Mouse (Mus musculus) kidney, adult 2 months (tissue): ENCODE data around the gene Ptpn21.

ENCODE experiments used
- CTCF ChIP-seq: fragments of 200-500 bp; conservative IDR thresholded peaks from 2 replicates; pipeline ENCODE4 v1.5.1; 2011; ENCODE audit warnings: low read depth, mild to moderate bottlenecking, control low read depth, low read length, moderate library complexity, mixed read lengths; ENCODE audit not compliant: insufficient read depth, insufficient read length
- POLR2A ChIP-seq: fragments of 200-500 bp; IDR thresholded peaks from one replicate; pipeline ENCODE4 v1.6.1; 2011; ENCODE audit warnings: low read depth, low read length, control low read depth

- TF ChIP-seq CTCF (no peak), POLR2A (no peak)
These were observed 47.0 kb downstream of the Ptpn21 start for GRCm38 (mm10) chr12:98690230-98690629.
